Mouse (Mus musculus): ENCODE measurements around the gene Gpld1.
A peak's percentile ranks its signal among the peaks of the same experiment; 100 is the strongest.

Gene Gpld1

GRCm38 (mm10) chr13:25023129-25023528 lies 80.2 kb downstream of the Gpld1 start:
- DNase-seq (ENCODE audit: low read depth) = no peak

GRCm38 (mm10) chr13:25024655-25025054 lies 81.7 kb downstream of the Gpld1 start:
- DNase-seq (ENCODE audit: low read depth) = peak; percentile 80

GRCm38 (mm10) chr13:25026409-25027113 lies 83.6 kb downstream of the Gpld1 start:
- no peak for DNase-seq (ENCODE audit: low read depth)

GRCm38 (mm10) chr13:25027114-25027425 lies 84.1 kb downstream of the Gpld1 start:
- no peak for DNase-seq (ENCODE audit: low read depth)

GRCm38 (mm10) chr13:25039488-25039887 lies 96.5 kb downstream of the Gpld1 start:
- DNase-seq (ENCODE audit: low read depth) = no peak
